Mouse (Mus musculus) ES-E14 (cell line): ENCODE results near the gene Cd320. TPM values are rescaled to one million over a fixed set of nuclear protein-coding genes. Genes with fewer than 3 reads are reported as not detected.
"Not testable (repeated sequence)": the region's sequence is repeated elsewhere in the genome, so short reads cannot be mapped to it uniquely, and the experiment has no call there.

Experiments used
- DNase-seq: peaks from one replicate; pipeline ENCODE4 v3.0.0-alpha.2; 2013; ENCODE audit warnings: low read depth, low spot score
- H3K27ac ChIP-seq: 2 replicates; pipeline ENCODE4 v1.5.1; 2012; ENCODE audit warnings: low read depth, mild to moderate bottlenecking, low read length, moderate library complexity, mixed read lengths; ENCODE audit not compliant: poor library complexity, insufficient read depth, severe bottlenecking
- H3K36me3 ChIP-seq: 2 replicates; pipeline ENCODE4 v1.6.1; 2012; ENCODE audit warnings: mild to moderate bottlenecking, low read length, moderate library complexity, mixed read lengths; ENCODE audit not compliant: control insufficient read depth, poor library complexity, insufficient read depth, severe bottlenecking
- H3K4me1 ChIP-seq, 2 experiments: fragments of 150-350 bp in 1 of 2; sonication (generic) in 1 of 2; 2 replicates each; pipeline ENCODE4 v1.6.1; 2012; ENCODE audit warnings: low read length in 2 of 2, mild to moderate bottlenecking in 1 of 2, mixed read lengths in 1 of 2; ENCODE audit not compliant: control insufficient read depth in 2 of 2, insufficient read depth in 2 of 2, poor library complexity in 1 of 2
- H3K4me3 ChIP-seq, 2 experiments: fragments of 150-350 bp in 1 of 2; sonication (generic) in 1 of 2; 2 replicates each; pipeline ENCODE4 v1.5.1; 2012; ENCODE audit warnings: low read length in 2 of 2, low read depth in 1 of 2, mild to moderate bottlenecking in 1 of 2, mixed read lengths in 1 of 2; ENCODE audit not compliant: insufficient read depth in 1 of 2, poor library complexity in 1 of 2, severe bottlenecking in 1 of 2
- H3K9ac ChIP-seq: 2 replicates; pipeline ENCODE4 v1.6.1; 2012; ENCODE audit warnings: low read depth, mild to moderate bottlenecking, low read length, mixed read lengths; ENCODE audit not compliant: poor library complexity, insufficient read depth, severe bottlenecking
- H3K9me3 ChIP-seq: fragments of 150-350 bp; sonication (generic); 2 replicates; pipeline ENCODE4 v1.6.1; 2012; ENCODE audit warnings: low read depth, mild to moderate bottlenecking, low read length; ENCODE audit not compliant: control insufficient read depth, insufficient read depth
- CHD2 ChIP-seq: IDR thresholded peaks from 2 replicates; pipeline ENCODE4 v1.6.1; 2014; ENCODE audit warnings: mild to moderate bottlenecking, low read depth, low read length, inconsistent platforms
- HCFC1 ChIP-seq: IDR thresholded peaks from 2 replicates; pipeline ENCODE4 v1.6.1; 2012; ENCODE audit warnings: low read length, inconsistent platforms, borderline replicate concordance; ENCODE audit not compliant: insufficient read depth
- MAFK ChIP-seq: IDR thresholded peaks from 2 replicates; pipeline ENCODE4 v1.6.1; 2014; ENCODE audit warnings: mild to moderate bottlenecking, low read depth, low read length, inconsistent platforms; ENCODE audit not compliant: insufficient read depth
- ZC3H11A ChIP-seq: IDR thresholded peaks from 2 replicates; pipeline ENCODE4 v1.6.1; 2012; ENCODE audit warnings: low read depth, mild to moderate bottlenecking, inconsistent platforms, low read length, borderline replicate concordance
- ZNF384 ChIP-seq: IDR thresholded peaks from 2 replicates; pipeline ENCODE4 v1.6.1; 2012; ENCODE audit warnings: low read depth, low read length, inconsistent platforms
- in situ Hi-C, 2 experiments: fragments of 600-800 bp; cut with MboI; formaldehyde crosslinking; loops; one replicate each; pipeline ENCODE4 v1.15.1; 2025; ENCODE audit warnings: low sequenced_read_pairs in 2 of 2, inconsistent platforms in 1 of 2; ENCODE audit not compliant: unreplicated experiment in 2 of 2
- total RNA-seq: library from RNA; depleted of rRNA; stranded (reverse); fragments of 300-350 nt; gene quantifications from 2 replicates; pipeline ENCODE4 v1.2.3, GENCODE M21; 2012

The Cd320 gene
- total RNA-seq, 1 experiment = 131 TPM

- H3K36me3 ChIP-seq = no peaks in the 10 kb centered on the region
- TF ChIP-seq CHD2 (no peak), HCFC1 (peak; percentile 23; the same call in 1 of the 2 replicates), ZC3H11A (0 out of 2 replicates have a peak, but pooled peaks have one; percentile 18), MAFK (no peak)
- in situ Hi-C loops = no loop called here
- 0 out of 4 replicates have a peak, but pooled peaks cover 0 to 2% of the 10 kb centered on the region in 2 experiments for H3K4me1 ChIP-seq
- H3K27ac ChIP-seq = no peak overlapping the region; the same call in 1 of the 2 replicates
- DNase-seq = peak; percentile 77
- 0 out of 4 replicates have a peak overlapping the region, but pooled peaks of 1 of the 2 experiments have one; percentile 25 for H3K4me3 ChIP-seq
- peak overlapping the region; percentile 73; the same call in 1 of the 2 replicates for H3K9ac ChIP-seq
- no peaks in the 10 kb centered on the region for H3K9me3 ChIP-seq
Observed at GRCm38 (mm10) chr17:33865330-33866030, 22.6 kb downstream of the Cd320 start.

GRCm38 (mm10) chr17:33873537-33873936, 30.6 kb downstream of the Cd320 start, which contains the start of gene Gm7029:
Gm7029 (plus strand) TSS chr17:33873837.
- H3K9ac ChIP-seq, DNase-seq, H3K9me3 ChIP-seq, H3K4me1 ChIP-seq, in situ Hi-C loops, H3K4me3 ChIP-seq, H3K27ac ChIP-seq: not testable (repeated sequence)
- H3K36me3 ChIP-seq = peaks cover 21% of the 10 kb centered on the region

GRCm38 (mm10) chr17:33874411-33874810, 31.5 kb downstream of the Cd320 start:
- Histone ChIP-seq H3K9me3 (no peaks in the 10 kb centered on the region), H3K27ac (no peak overlapping the region), H3K9ac (no peak overlapping the region), H3K36me3 (peaks cover 24% of the 10 kb centered on the region), H3K4me3 (no peak overlapping the region), H3K4me1 (peaks cover 0 to 2% of the 10 kb centered on the region in 2 experiments; a peak in 1 of 4 replicates)
- in situ Hi-C loops = no loop called here
- TF ChIP-seq ZC3H11A (no peak), ZNF384 (no peak), MAFK (no peak), HCFC1 (no peak), CHD2 (no peak)
- DNase-seq = no peak

- H3K9me3 ChIP-seq, H3K4me1 ChIP-seq, in situ Hi-C loops, DNase-seq, H3K27ac ChIP-seq, H3K4me3 ChIP-seq, H3K9ac ChIP-seq: not testable (repeated sequence)
- peaks cover 34% of the 10 kb centered on the region for H3K36me3 ChIP-seq
Observed at GRCm38 (mm10) chr17:33875797-33876196, 32.9 kb downstream of the Cd320 start.

- not testable (repeated sequence) for H3K9ac ChIP-seq
- peaks cover 57% of the 10 kb centered on the region for H3K36me3 ChIP-seq
Observed at GRCm38 (mm10) chr17:33884320-33884719, 41.4 kb downstream of the Cd320 start.

GRCm38 (mm10) chr17:33887802-33888201, 44.9 kb downstream of the Cd320 start:
- peaks cover 33% of the 10 kb centered on the region for H3K36me3 ChIP-seq
- DNase-seq, H3K9me3 ChIP-seq, H3K27ac ChIP-seq, H3K4me1 ChIP-seq, H3K4me3 ChIP-seq, in situ Hi-C loops, H3K9ac ChIP-seq: not testable (repeated sequence)

More at GRCm38 (mm10) chr17:33884320-33884719, 41.4 kb downstream of the Cd320 start:
- in situ Hi-C loops, H3K4me1 ChIP-seq, H3K4me3 ChIP-seq, H3K9me3 ChIP-seq, H3K27ac ChIP-seq, DNase-seq: not testable (repeated sequence)

- DNase-seq, H3K27ac ChIP-seq, H3K9me3 ChIP-seq, in situ Hi-C loops, H3K4me1 ChIP-seq, H3K9ac ChIP-seq: not testable (repeated sequence)
- peak overlapping the region in 1 of 2 experiments; percentile 85; a peak in 1 of 4 replicates for H3K4me3 ChIP-seq
- H3K36me3 ChIP-seq = peaks cover 29% of the 10 kb centered on the region
Observed at GRCm38 (mm10) chr17:33888230-33888629, 45.3 kb downstream of the Cd320 start.
